Mouse (Mus musculus) heart, embryonic 14.5 days (tissue): ENCODE data around the gene Gas2l2. TPM values are rescaled to one million over a fixed set of nuclear protein-coding genes. Genes with fewer than 3 reads are reported as not detected.

ENCODE experiments used
- ATAC-seq: fragments of 200-750 bp; cut with Nextera tagmentation; 2 replicates; pipeline ENCODE4 v1.8.0; 2017; ENCODE audit warnings: low read depth, moderate TSS enrichment; ENCODE audit not compliant: insufficient number of reproducible peaks, insufficient read depth, low FRiP score
- H3K27ac ChIP-seq, 2 experiments: fragments of 200-500 bp in 1 of 2; fragments of 300-500 bp in 1 of 2; sonication (generic) in 1 of 2; replicated peaks in 1 of 2; 2 replicates each; pipeline ENCODE4 v1.5.1; 2012 to 2014; ENCODE audit warnings: low read depth in 2 of 2, low read length in 2 of 2, control low read depth in 1 of 2, mild to moderate bottlenecking in 1 of 2, mixed read lengths in 1 of 2; ENCODE audit not compliant: control insufficient read depth in 1 of 2, insufficient read depth in 1 of 2
- H3K27me3 ChIP-seq: fragments of 300-500 bp; sonication (generic); 2 replicates; pipeline ENCODE4 v1.6.1; 2014; ENCODE audit warnings: mild to moderate bottlenecking, low read length, control low read depth; ENCODE audit not compliant: control insufficient read depth, insufficient read depth
- H3K36me3 ChIP-seq: fragments of 300-500 bp; sonication (generic); 2 replicates; pipeline ENCODE4 v1.6.1; 2014; ENCODE audit warnings: mild to moderate bottlenecking, control low read depth, low read length, mixed read lengths; ENCODE audit not compliant: control insufficient read depth, insufficient read depth
- H3K4me1 ChIP-seq, 2 experiments: fragments of 200-500 bp in 1 of 2; fragments of 300-500 bp in 1 of 2; sonication (generic) in 1 of 2; 2 replicates each; pipeline ENCODE4 v1.6.1; 2012 to 2014; ENCODE audit warnings: low read length in 2 of 2, control low read depth in 1 of 2, mixed read lengths in 1 of 2; ENCODE audit not compliant: control insufficient read depth in 2 of 2, insufficient read depth in 2 of 2
- H3K4me2 ChIP-seq: fragments of 300-500 bp; sonication (generic); 2 replicates; pipeline ENCODE4 v1.6.1; 2014; ENCODE audit warnings: mild to moderate bottlenecking, low read length
- H3K4me3 ChIP-seq, 2 experiments: fragments of 200-500 bp in 1 of 2; fragments of 300-500 bp in 1 of 2; sonication (generic) in 1 of 2; 2 replicates each; pipeline ENCODE4 v1.5.1; 2012 to 2014; ENCODE audit warnings: low read length in 2 of 2, mild to moderate bottlenecking in 2 of 2, control low read depth in 1 of 2, low read depth in 1 of 2, moderate library complexity in 1 of 2; ENCODE audit not compliant: control insufficient read depth in 1 of 2, insufficient read depth in 1 of 2
- H3K9ac ChIP-seq: fragments of 300-500 bp; sonication (generic); 2 replicates; pipeline ENCODE4 v1.6.1; 2014; ENCODE audit warnings: mild to moderate bottlenecking, low read length
- H3K9me3 ChIP-seq: fragments of 300-500 bp; sonication (generic); 2 replicates; pipeline ENCODE4 v1.6.1; 2016; ENCODE audit warnings: low read length, control low read depth; ENCODE audit not compliant: control insufficient read depth
- WGBS: fragments of 180-500 bp; shearing (Covaris S2); extraction: QIAGEN DNeasy Blood & Tissue Kit; methylation state at CpG from one replicate; pipeline ENCODE4 v1.1.7; 2014; 5-methylcytosine and 5-hydroxymethylcytosine counted together
- polyA plus RNA-seq: library from polyadenylated mRNA; unstranded; fragments of >200 nt; fragmentation: Nextera tagmentation; extraction: Ambion mirVana; gene quantifications from 2 replicates; pipeline ENCODE4 v1.2.1, GENCODE M21; 2014

Gene Gas2l2
- polyA plus RNA-seq, 1 experiment from 2014 or later, result not detected

DNA sequence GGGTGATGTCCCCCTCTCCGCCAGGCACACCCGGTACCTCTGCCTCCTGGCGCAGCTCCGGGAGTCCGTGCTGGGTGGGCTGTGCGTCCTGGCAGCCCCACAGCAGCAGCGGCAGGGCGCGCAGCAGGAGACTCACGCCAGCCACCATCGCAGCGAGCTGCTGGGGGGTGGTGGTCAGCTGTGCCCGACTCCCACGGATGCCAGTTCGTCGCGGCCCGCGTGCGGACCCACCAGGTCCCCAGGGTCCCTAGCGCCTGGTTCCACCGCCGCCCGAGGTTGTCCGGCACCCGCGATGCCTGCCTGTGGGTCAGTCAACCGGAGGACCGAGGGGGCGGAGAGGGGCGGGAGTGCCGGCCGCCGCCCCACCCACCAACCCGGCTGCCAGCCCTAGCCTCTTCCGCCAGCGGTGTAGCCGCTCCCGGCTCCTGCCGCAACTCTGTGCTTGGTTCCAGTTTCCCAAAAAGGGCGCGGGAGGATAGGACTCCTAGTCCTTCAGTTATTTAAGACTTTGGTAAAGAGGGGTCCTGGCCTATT lies 33.5 kb upstream of the Gas2l2 start, which contains the start of gene Mmp28:
Mmp28 (minus strand) TSS at position 361 of the 534 bp plus-strand sequence.
- Histone ChIP-seq H3K9ac (peak within 1 kb of the TSS; percentile 72), H3K36me3 (no peaks in the 10 kb centered on the region), H3K4me1 (peaks cover 24 to 42% of the 10 kb centered on the region in 2 experiments), H3K4me2 (peak within 1 kb of the TSS; percentile 96), H3K4me3 (peak within 1 kb of the TSS; percentile 57 to 72), H3K27ac (no peak within 1 kb of the TSS), H3K27me3 (peaks cover 29% of the 10 kb centered on the region), H3K9me3 (no peaks in the 10 kb centered on the region)
- 0 out of 2 replicates have a peak, but pooled peaks have one; percentile 11 for ATAC-seq
- WGBS, result under 1% methylated on average over 40 of the region's 42 CpGs

DNA sequence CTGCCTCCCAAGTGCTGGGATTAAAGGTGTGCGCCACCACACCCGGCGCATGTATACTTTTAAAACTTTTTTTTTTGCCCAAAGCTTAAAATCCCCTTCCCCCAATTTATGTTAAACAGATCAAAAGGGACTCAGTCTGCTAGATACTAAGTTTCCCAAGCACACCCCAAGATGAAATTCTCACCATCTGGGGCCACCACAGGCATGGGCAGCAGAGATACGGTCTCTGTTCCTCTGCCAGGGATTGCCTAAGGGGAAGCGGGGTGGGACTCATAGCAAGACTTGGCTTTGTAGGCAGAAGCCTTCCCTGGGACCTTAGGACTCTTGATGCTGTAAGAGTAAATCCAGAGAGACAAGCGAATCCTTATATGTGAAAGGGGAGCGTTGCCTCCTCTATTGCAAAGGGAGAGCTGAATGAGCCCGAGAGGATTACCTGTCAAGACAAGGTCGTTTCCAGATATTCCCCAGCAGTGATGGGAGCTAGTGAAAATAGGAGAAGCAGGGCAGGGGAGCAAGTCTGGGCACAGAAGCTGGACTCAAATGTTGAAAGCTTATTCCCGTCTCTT lies 32.3 kb upstream of the Gas2l2 start:
- peaks cover 18 to 30% of the 10 kb centered on the region in 2 experiments for H3K4me1 ChIP-seq
- peaks cover 29% of the 10 kb centered on the region for H3K27me3 ChIP-seq
- 79% methylated on average over 10 of the region's 10 CpGs for WGBS

DNA sequence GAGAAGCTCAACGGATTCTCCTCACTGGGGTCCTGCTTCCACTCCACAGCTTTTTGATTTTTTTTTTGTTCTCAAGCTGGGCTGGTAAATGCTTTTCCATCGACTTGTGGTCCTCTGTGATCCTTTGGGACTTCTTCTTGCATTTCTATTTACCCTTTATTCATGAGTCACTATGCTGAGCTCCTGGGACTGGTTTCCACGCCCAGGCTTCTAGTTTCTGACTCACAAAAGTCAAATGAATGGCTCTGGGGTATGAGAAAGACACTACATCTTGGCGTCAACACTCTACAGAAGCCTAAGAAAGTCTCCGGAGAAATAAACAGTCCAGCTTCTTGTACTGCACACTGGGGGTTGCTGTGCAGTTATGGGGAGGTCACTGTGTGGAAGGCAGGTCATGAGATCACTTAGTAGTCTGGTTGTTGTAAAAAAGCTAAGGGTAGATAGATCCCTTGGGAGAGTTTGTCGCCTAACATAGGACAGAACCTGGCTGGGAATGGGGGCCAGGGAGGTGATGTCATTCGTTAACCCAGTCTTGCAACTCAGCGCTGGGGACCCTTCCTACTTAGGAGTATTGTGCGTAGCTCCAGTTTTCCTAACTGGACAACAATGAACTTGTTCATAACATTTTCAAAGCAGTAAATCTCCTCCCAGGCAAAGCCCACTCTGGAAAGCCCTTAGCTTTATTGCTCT lies 28.8 kb upstream of the Gas2l2 start:
- no peak overlapping the region for H3K4me2 ChIP-seq
- 55% methylated on average over 9 of the region's 9 CpGs for WGBS
- H3K27ac ChIP-seq, result peak overlapping the region in 1 of 2 experiments; percentile 37; a peak in 3 of 4 replicates
- H3K4me1 ChIP-seq, result peaks cover 21 to 30% of the 10 kb centered on the region in 2 experiments
- H3K9me3 ChIP-seq, result no peaks in the 10 kb centered on the region
- peaks cover 8% of the 10 kb centered on the region for H3K27me3 ChIP-seq
- no peaks in the 10 kb centered on the region for H3K36me3 ChIP-seq
- H3K4me3 ChIP-seq, result no peak overlapping the region
- ATAC-seq, result no peak
- no peak overlapping the region for H3K9ac ChIP-seq

More for the DNA sequence above, 32.3 kb upstream of the Gas2l2 start:
- no peak for ATAC-seq
- no peaks in the 10 kb centered on the region for H3K9me3 ChIP-seq
- 0 out of 4 replicates have a peak overlapping the region, but pooled peaks of 1 of the 2 experiments have one; percentile 57 for H3K4me3 ChIP-seq
- no peak overlapping the region; the same call in 1 of the 2 replicates for H3K9ac ChIP-seq
- no peak overlapping the region for H3K27ac ChIP-seq
- H3K4me2 ChIP-seq, result peak overlapping the region; percentile 96
- no peaks in the 10 kb centered on the region for H3K36me3 ChIP-seq

DNA sequence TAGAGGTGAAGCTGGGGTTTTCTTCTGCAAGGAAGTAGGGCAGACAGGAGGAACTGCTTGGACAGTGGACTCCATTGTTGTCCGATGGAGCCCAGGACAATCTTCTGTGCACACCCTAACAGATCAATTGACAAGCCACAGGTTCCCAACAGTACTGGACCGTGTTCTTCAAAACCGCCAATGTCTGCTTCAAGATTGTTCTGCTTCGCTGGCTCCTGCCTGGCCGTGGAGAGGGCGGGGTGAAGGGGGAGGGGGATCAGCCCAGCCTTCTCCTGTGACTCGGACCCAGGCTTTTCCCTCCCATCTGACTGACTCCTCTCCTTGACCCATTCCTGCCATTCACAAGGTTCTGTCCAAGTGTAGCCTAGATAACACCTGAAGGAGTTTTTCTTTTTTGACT lies 28.0 kb upstream of the Gas2l2 start:
- Histone ChIP-seq H3K4me1 (peaks cover 20 to 25% of the 10 kb centered on the region in 2 experiments), H3K27me3 (peaks cover 6% of the 10 kb centered on the region; the same call in 1 of the 2 replicates), H3K9me3 (no peaks in the 10 kb centered on the region), H3K4me3 (no peak overlapping the region), H3K9ac (no peak overlapping the region), H3K4me2 (no peak overlapping the region), H3K36me3 (no peaks in the 10 kb centered on the region), H3K27ac (no peak overlapping the region)
- 54% methylated on average over 7 of the region's 7 CpGs for WGBS
- ATAC-seq, result no peak

DNA sequence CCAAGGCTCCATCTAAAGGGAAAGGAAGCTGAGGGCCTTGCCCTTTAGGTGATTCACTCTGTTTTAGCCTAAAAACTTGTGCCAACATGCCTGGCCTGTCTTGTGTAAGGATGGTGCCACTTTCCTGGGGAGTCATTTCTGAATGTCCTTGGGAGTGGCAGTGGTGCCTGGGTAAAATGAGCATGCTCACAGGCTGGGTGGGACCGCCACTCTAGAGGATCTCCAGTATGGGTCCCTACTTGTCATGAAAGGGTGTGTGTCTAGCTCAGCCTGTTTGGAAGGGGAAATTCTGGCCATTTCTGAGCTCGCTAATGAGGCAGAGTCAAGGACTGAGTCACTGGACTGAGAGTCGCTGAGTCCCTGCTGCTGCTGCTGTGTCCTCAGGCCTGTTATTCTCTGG lies 26.4 kb upstream of the Gas2l2 start:
- H3K36me3 ChIP-seq, result no peaks in the 10 kb centered on the region
- 71% methylated on average over 3 of the region's 3 CpGs for WGBS
- no peaks in the 10 kb centered on the region for H3K9me3 ChIP-seq
- H3K4me2 ChIP-seq, result no peak overlapping the region
- no peaks in the 10 kb centered on the region for H3K27me3 ChIP-seq
- peaks cover 20 to 23% of the 10 kb centered on the region in 2 experiments for H3K4me1 ChIP-seq
- H3K9ac ChIP-seq, result no peak overlapping the region
- no peak for ATAC-seq
- no peak overlapping the region for H3K27ac ChIP-seq
- no peak overlapping the region for H3K4me3 ChIP-seq

DNA sequence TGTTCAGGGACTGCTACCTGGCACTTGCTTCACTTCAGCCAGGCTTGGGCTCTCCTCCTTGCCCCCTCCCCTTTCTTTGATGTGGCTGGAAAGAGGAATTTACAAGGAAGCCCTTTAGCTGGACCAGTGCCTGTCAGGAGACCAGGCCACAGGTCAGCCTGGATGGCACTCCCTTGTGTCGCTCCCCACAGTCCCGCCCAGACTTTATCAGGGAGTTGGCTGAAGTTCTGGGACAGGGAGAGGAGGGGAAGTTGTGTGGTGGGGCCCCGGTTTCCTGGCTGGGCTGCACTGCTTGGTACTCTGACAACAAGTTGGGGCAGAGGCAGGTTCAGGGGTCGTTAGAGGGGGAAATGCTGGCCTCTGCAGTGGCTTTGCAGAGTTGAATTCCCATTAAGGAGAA lies 25.3 kb upstream of the Gas2l2 start:
- Histone ChIP-seq H3K27ac (peak overlapping the region in 1 of 2 experiments; percentile 20; a peak in 3 of 4 replicates), H3K9me3 (no peaks in the 10 kb centered on the region), H3K4me1 (peaks cover 24 to 30% of the 10 kb centered on the region in 2 experiments), H3K36me3 (no peaks in the 10 kb centered on the region), H3K27me3 (no peaks in the 10 kb centered on the region), H3K4me3 (no peak overlapping the region), H3K4me2 (0 out of 2 replicates have a peak overlapping the region, but pooled peaks have one; percentile 2), H3K9ac (peak overlapping the region; percentile 2; the same call in 1 of the 2 replicates)
- 0% methylated on average over 4 of the region's 4 CpGs for WGBS
- peak; percentile 64 for ATAC-seq

DNA sequence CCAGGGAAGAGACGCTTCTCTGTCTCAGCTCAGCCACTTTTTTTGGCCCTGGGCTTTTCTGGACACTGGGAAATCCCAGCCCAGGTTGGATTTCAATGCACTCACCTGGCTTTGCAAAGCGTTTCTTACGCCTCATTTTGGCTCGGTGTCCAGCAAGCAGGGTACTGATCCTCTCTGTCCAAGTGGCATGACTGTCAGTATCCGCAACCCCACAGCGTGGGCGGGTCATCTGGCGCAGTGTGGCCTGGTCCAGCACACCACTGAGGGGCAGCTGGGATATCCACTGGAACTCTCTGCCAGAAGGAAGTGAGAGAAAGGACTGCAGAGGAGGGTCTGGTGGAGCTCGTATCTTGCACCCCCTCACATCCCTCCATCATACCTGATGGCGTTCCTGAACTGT lies 22.0 kb upstream of the Gas2l2 start:
- peaks cover 38 to 50% of the 10 kb centered on the region in 2 experiments for H3K4me1 ChIP-seq
- no peak overlapping the region for H3K9ac ChIP-seq
- 85% methylated on average over 10 of the region's 10 CpGs for WGBS

More for the DNA sequence above, 22.0 kb upstream of the Gas2l2 start:
- no peak overlapping the region for H3K4me2 ChIP-seq
- no peak for ATAC-seq
- peaks cover under 1% of the 10 kb centered on the region; the same call in 1 of the 2 replicates for H3K27me3 ChIP-seq
- H3K27ac ChIP-seq, result no peak overlapping the region
- no peaks in the 10 kb centered on the region for H3K9me3 ChIP-seq
- no peak overlapping the region for H3K4me3 ChIP-seq
- H3K36me3 ChIP-seq, result no peaks in the 10 kb centered on the region
